Mouse (Mus musculus) R1 (cell line): ENCODE measurements at regions not wholly inside any gene's neighbourhood (a gene's known extent, or its start where the extent isn't known, plus 50 kb on each side); places are given as distances from the start of the nearest gene placed in this dataset.
A peak's percentile ranks its signal among the peaks of the same experiment; 100 is the strongest.

Source experiments
- DNase-seq: peaks from one replicate; pipeline ENCODE4 v3.0.0-alpha.2; 2018; ENCODE audit warnings: low read depth, low spot score

GRCm38 (mm10) chr19:23089081-23089480 lies 51.9 kb upstream of the Klf9 start:
- peak; percentile 81 for DNase-seq

- peak; percentile 98 for DNase-seq
Measured at GRCm38 (mm10) chr19:23089761-23090514, 51.1 kb upstream of the Klf9 start.
